Mouse (Mus musculus): Measurements from ENCODE around the gene Btbd3. TPM values are rescaled to one million over a fixed set of nuclear protein-coding genes. Genes with fewer than 3 reads are reported as not detected.

Gene Btbd3
- 23.7 and 24.7 TPM in 2 replicates for polyA plus RNA-seq (2015; fragmentation: Nextera tagmentation; extraction: Ambion mirVana)

DNA sequence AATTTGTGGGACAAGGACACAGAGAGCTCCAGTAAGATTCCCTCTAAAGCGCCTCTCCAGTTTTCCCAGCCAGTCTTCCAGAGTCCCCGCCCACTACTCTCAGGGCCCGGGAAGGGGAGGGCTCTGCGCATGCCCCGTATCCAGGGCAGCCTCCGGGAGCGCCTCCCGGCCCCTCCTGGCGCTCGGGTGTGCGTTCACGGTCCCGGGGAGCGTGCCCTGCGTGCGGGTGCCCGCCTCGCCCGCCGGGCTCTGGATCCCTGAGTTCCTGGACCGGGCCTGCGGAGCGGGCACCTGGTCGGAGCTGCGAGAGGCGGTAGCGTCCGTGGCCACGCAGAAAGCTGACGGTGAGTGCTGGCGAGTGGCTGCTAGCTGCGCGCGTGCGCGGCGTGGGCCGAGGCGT lies at the start of gene Btbd3:
Gene Btbd3, plus strand, starts transcription at position 155 of the 400 bp plus-strand sequence.
- Histone ChIP-seq H3K4me2 (replicated peaks; ENCODE audit: low read depth) (peak within 1 kb of the TSS; percentile 70), H3K27ac (replicated peaks) (peak within 1 kb of the TSS; percentile 98), H3K9ac (ENCODE audit: low read length) (peak within 1 kb of the TSS; percentile 97), H3K9me3 (ENCODE audit: control insufficient read depth, low read length) (no peaks in the 10 kb centered on the region), H3K27me3 (ENCODE audit: control insufficient read depth, insufficient read depth, low read length) (no peaks in the 10 kb centered on the region), H3K4me1 (replicated peaks; ENCODE audit: control insufficient read depth, insufficient read depth) (peaks cover 3% of the 10 kb centered on the region; the same call in 1 of the 2 replicates), H3K4me3 (ENCODE audit: low read depth, low read length) (peak within 1 kb of the TSS; percentile 99), H3K36me3 (ENCODE audit: control insufficient read depth, insufficient read depth, low read length) (no peaks in the 10 kb centered on the region)
- 0% methylated on average over 30 of the region's 39 CpGs for WGBS
- TF ChIP-seq EP300 (optimal IDR thresholded peaks at IDR 0.05) (no peak), CTCF (IDR thresholded peaks at IDR 0.05; ENCODE audit: low read depth) (no peak)
- peak; percentile 98 for ATAC-seq (ENCODE audit: low FRiP score, low TSS enrichment)
- peak; percentile 95 for DNase-seq (ENCODE audit: low spot score)

DNA sequence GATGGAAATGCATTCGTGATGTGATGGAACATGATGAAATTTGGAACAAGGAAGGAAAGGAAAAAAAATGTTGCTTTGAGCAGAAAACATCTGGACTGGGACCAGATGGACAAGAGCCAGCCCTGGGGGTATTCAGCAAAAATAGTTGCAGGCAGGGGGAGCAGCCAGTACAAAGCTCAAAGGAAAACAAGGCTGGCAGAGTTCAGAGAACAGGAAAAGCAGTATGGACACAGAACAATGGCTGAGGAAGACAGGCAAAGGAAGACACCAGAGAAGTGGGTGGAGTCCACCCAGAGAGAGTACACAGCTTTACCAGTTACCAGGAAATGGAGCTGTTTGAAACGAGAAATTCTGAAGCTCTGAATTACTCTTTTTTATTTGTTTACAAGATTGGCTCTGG lies 40.8 kb upstream of the Btbd3 start:
- no peak for ATAC-seq (ENCODE audit: low FRiP score, low TSS enrichment)
- no peaks in the 10 kb centered on the region for H3K36me3 ChIP-seq (ENCODE audit: control insufficient read depth, insufficient read depth, low read length)
- no peaks in the 10 kb centered on the region for H3K4me1 ChIP-seq (replicated peaks; ENCODE audit: control insufficient read depth, insufficient read depth)
- H3K4me3 ChIP-seq (ENCODE audit: low read depth, low read length) = no peak overlapping the region
- no peaks in the 10 kb centered on the region for H3K9me3 ChIP-seq (ENCODE audit: control insufficient read depth, low read length)
- WGBS = 39% methylated on average over 2 of the region's 2 CpGs
- no peak overlapping the region for H3K9ac ChIP-seq (ENCODE audit: low read length)
- no peak for TF ChIP-seq EP300 (optimal IDR thresholded peaks at IDR 0.05)
- TF ChIP-seq CTCF (IDR thresholded peaks at IDR 0.05; ENCODE audit: low read depth) = peak; percentile 43
- H3K27me3 ChIP-seq (ENCODE audit: control insufficient read depth, insufficient read depth, low read length) = no peaks in the 10 kb centered on the region
- H3K27ac ChIP-seq (replicated peaks) = no peak overlapping the region
- DNase-seq (ENCODE audit: low spot score) = no peak
- H3K4me2 ChIP-seq (replicated peaks; ENCODE audit: low read depth) = no peak overlapping the region

DNA sequence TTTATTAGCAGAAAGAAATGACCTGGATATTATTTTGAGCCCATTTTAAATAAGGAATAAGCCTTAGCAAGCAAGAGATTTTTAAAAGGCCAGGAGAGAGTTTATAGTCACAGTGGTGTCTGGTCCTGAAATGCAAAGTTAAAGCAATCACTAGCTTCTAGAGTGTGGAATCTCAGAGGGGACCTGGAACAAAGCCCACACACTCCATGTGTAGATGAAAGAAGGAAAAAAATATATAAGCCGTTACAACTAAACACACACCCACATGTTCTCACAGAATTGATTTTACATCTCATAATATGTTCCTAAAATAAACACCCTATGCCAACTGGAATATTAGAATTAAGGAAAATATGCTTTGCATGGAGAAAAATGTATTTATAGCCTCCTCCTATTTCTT lies 36.1 kb upstream of the Btbd3 start:
- WGBS = 36% methylated on average over 1 of the region's 1 CpGs
- no peak for DNase-seq (ENCODE audit: low spot score)
- no peaks in the 10 kb centered on the region for H3K27me3 ChIP-seq (ENCODE audit: control insufficient read depth, insufficient read depth, low read length)
- no peak overlapping the region for H3K4me2 ChIP-seq (replicated peaks; ENCODE audit: low read depth)
- H3K4me1 ChIP-seq (replicated peaks; ENCODE audit: control insufficient read depth, insufficient read depth) = no peaks in the 10 kb centered on the region
- TF ChIP-seq EP300 (optimal IDR thresholded peaks at IDR 0.05) = no peak
- no peak for TF ChIP-seq CTCF (IDR thresholded peaks at IDR 0.05; ENCODE audit: low read depth)
- no peak for ATAC-seq (ENCODE audit: low FRiP score, low TSS enrichment)
- H3K27ac ChIP-seq (replicated peaks) = no peak overlapping the region
- H3K36me3 ChIP-seq (ENCODE audit: control insufficient read depth, insufficient read depth, low read length) = no peaks in the 10 kb centered on the region
- H3K9me3 ChIP-seq (ENCODE audit: control insufficient read depth, low read length) = no peaks in the 10 kb centered on the region
- H3K9ac ChIP-seq (ENCODE audit: low read length) = no peak overlapping the region
- H3K4me3 ChIP-seq (ENCODE audit: low read depth, low read length) = no peak overlapping the region

DNA sequence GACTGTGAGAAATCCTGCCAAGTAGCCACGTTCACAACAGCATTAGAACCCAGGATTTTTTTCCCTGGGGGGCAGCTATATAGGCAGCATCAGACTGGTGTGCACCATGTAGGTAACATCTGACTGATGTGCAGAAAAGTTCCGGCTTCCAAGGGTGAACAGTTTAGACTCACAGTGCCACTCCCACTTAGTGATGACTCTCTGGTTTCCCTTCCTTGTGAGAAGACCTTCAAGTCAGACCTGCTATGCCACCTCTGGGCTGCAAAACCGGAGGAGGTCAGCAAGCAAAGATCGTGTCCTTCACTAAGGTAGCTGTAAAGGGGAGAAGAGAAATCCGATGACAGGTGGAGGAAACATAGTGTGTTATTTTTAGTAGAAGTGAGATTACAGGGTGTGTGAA lies 24.1 kb upstream of the Btbd3 start:
- Histone ChIP-seq H3K9ac (ENCODE audit: low read length) (no peak overlapping the region), H3K4me1 (replicated peaks; ENCODE audit: control insufficient read depth, insufficient read depth) (no peaks in the 10 kb centered on the region), H3K27me3 (ENCODE audit: control insufficient read depth, insufficient read depth, low read length) (no peaks in the 10 kb centered on the region), H3K4me3 (ENCODE audit: low read depth, low read length) (no peak overlapping the region), H3K27ac (replicated peaks) (no peak overlapping the region), H3K9me3 (ENCODE audit: control insufficient read depth, low read length) (no peaks in the 10 kb centered on the region), H3K36me3 (ENCODE audit: control insufficient read depth, insufficient read depth, low read length) (no peaks in the 10 kb centered on the region), H3K4me2 (replicated peaks; ENCODE audit: low read depth) (no peak overlapping the region)
- DNase-seq (ENCODE audit: low spot score) (peak; percentile 19), ATAC-seq (ENCODE audit: low FRiP score, low TSS enrichment) (peak; percentile 64; the same call in 1 of the 2 replicates)
- 49% methylated on average over 5 of the region's 5 CpGs for WGBS
- TF ChIP-seq EP300 (optimal IDR thresholded peaks at IDR 0.05) = peak; percentile 74
- TF ChIP-seq CTCF (IDR thresholded peaks at IDR 0.05; ENCODE audit: low read depth) = no peak

DNA sequence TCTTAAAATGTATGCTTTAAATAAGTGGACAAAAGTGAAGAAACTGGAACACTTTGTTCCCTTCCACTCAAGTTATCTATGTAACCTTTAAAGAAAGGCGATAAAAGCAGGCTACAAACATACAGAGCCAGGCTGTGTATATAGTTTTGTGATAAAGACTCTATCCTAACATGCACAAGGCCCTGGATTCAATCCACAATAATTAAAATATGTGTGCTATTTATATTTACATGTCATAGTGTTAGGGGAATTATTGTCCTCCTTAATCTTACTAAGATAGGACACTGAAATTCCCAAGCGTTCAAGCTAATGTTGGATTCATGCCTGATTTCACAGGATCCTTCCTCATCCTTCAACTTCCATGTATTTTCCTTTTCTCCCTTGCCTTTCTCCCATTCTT lies 20.2 kb upstream of the Btbd3 start:
- Histone ChIP-seq H3K36me3 (ENCODE audit: control insufficient read depth, insufficient read depth, low read length) (no peaks in the 10 kb centered on the region), H3K9me3 (ENCODE audit: control insufficient read depth, low read length) (no peaks in the 10 kb centered on the region), H3K4me3 (ENCODE audit: low read depth, low read length) (no peak overlapping the region), H3K27me3 (ENCODE audit: control insufficient read depth, insufficient read depth, low read length) (no peaks in the 10 kb centered on the region), H3K27ac (replicated peaks) (no peak overlapping the region), H3K4me2 (replicated peaks; ENCODE audit: low read depth) (no peak overlapping the region), H3K4me1 (replicated peaks; ENCODE audit: control insufficient read depth, insufficient read depth) (no peaks in the 10 kb centered on the region), H3K9ac (ENCODE audit: low read length) (no peak overlapping the region)
- no peak for TF ChIP-seq EP300 (optimal IDR thresholded peaks at IDR 0.05)
- DNase-seq (ENCODE audit: low spot score) (no peak), ATAC-seq (ENCODE audit: low FRiP score, low TSS enrichment) (peak; percentile 73)
- 40% methylated on average over 2 of the region's 2 CpGs for WGBS

DNA sequence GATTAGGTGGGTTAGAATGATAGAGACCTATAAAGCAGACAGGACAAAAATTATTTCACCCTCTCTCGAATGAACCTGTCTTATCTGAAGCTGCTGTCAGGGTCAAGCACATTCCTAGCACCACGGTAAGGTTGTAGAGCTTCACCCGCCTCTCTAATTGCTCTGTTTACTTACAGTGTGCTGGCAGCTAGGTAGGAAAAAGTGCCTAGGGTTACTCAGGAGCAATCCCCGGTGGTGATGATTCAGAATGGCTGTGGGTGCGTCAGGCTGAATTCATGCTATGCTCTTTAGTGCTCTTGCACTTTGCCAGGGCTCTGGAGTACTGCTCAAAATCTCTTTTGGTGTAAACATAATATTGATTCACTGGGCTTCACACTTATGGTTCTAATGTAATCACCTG lies 13.9 kb upstream of the Btbd3 start:
- Histone ChIP-seq H3K4me3 (ENCODE audit: low read depth, low read length) (no peak overlapping the region), H3K9ac (ENCODE audit: low read length) (no peak overlapping the region), H3K4me1 (replicated peaks; ENCODE audit: control insufficient read depth, insufficient read depth) (no peaks in the 10 kb centered on the region), H3K27ac (replicated peaks) (no peak overlapping the region), H3K36me3 (ENCODE audit: control insufficient read depth, insufficient read depth, low read length) (no peaks in the 10 kb centered on the region), H3K4me2 (replicated peaks; ENCODE audit: low read depth) (no peak overlapping the region), H3K9me3 (ENCODE audit: control insufficient read depth, low read length) (no peaks in the 10 kb centered on the region), H3K27me3 (ENCODE audit: control insufficient read depth, insufficient read depth, low read length) (no peaks in the 10 kb centered on the region)
- ATAC-seq (ENCODE audit: low FRiP score, low TSS enrichment) = peak; percentile 79
- WGBS = 18% methylated on average over 5 of the region's 5 CpGs
- TF ChIP-seq CTCF (IDR thresholded peaks at IDR 0.05; ENCODE audit: low read depth) (peak; percentile 27), EP300 (optimal IDR thresholded peaks at IDR 0.05) (no peak)
- DNase-seq (ENCODE audit: low spot score) = peak; percentile 44
